ENCODE assay signal across 8 mouse cellular contexts in the genomic region with DNA sequence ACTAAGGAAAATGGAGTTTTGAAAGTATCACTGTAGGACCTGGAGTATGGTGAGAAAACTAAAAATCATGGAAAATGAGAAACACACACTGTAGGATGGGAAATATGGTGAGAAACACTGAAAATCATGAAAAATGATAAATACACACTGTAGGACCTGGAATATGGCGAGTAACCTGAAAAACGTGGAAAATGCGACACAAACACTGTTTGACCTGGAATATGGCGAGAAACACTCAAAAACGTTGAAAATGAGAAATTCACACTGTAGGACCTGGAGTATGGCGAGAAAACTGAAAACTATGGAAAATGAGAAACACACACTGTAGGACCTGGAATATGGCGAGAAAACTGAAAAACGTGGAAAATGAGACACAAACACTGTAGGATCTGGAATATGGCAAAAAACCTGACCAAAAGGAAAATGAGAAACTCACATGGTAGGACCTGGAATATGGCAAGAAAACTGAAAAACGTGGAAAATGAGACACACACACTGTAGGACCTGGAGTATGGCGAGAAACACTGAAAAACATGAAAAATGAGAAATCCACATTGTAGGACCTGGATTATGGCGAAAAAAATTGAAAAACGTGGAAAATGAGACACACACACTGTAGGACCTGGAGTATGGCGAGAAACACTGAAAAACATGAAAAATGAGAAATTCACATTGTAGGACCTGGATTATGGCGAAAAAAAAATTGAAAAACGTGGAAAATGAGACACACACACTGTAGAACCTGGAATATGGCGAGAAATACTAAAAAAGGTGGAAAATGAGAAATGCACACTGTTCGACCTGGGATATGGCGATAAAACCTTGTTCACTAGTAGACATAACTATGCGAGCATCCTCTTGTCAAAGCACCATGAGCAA.
DNase-seq lines count a peak whose midpoint lies in the region; ATAC-seq lines count a peak whose summit lies in the region.

No protein-coding gene starts in this region.

- H3K4me1 ChIP-seq in liver, embryonic 15.5 days (replicated peaks): no peaks in the 10 kb centered on the region

- peaks cover 5% of the 10 kb centered on the region; the same call in 1 of the 2 replicates for H3K9me3 ChIP-seq in liver, embryonic 15.5 days (replicated peaks)

- H3K27ac ChIP-seq in liver, embryonic 15.5 days (replicated peaks): no peak overlapping the region

- H3K4me3 ChIP-seq in liver, embryonic 15.5 days (replicated peaks): no peak overlapping the region

- ATAC-seq in granulocyte monocyte progenitor cell, adult 5-6 weeks (replicated peaks; ENCODE audit: poor library complexity, severe bottlenecking): peak; percentile 80
- peak; percentile 83 for ATAC-seq in liver, embryonic 15.5 days (ENCODE audit: insufficient read depth)

- H3K9ac ChIP-seq in liver, embryonic 15.5 days: no peak overlapping the region

- H3K4me2 ChIP-seq in liver, embryonic 15.5 days: no peak overlapping the region

- H3K27me3 ChIP-seq in liver, embryonic 15.5 days: no peaks in the 10 kb centered on the region

- H3K36me3 ChIP-seq in liver, embryonic 15.5 days (replicated peaks): no peaks in the 10 kb centered on the region

- WGBS in liver, embryonic 15.5 days (ENCODE audit: insufficient replicate concordance): 39% methylated on average over 19 of the region's 19 CpGs

- DNase-seq in kidney, postnatal 10 days: peak; percentile 15
- DNase-seq in kidney, adult 9 months: no peak
- DNase-seq in adipocyte (ENCODE audit: low spot score): peak; percentile 51
- DNase-seq in right cerebral cortex, postnatal 14 days: no peak
- DNase-seq in urinary bladder, postnatal 14 days (ENCODE audit: low spot score): no peak
- DNase-seq in layer of hippocampus, adult 9-10 months (ENCODE audit: low spot score): no peak

Comparison
In these comparisons a context has a peak if more than half of its experiments do, and no peak if none do; other contexts are left out.
1. DNase-seq: peak in kidney, postnatal 10 days (single experiment) and adipocyte (single experiment); none in kidney, adult 9 months (single experiment), right cerebral cortex, postnatal 14 days (single experiment), urinary bladder, postnatal 14 days (single experiment) and layer of hippocampus, adult 9-10 months (single experiment).